Mouse (Mus musculus) lung, postnatal 36 days (tissue): ENCODE results near the gene Taf1a.
A peak's percentile ranks its signal among the peaks of the same experiment; 100 is the strongest.
"Not testable (repeated sequence)": the region's sequence is repeated elsewhere in the genome, so short reads cannot be mapped to it uniquely, and the experiment has no call there.

Experiments used
- DNase-seq: peaks from one replicate; pipeline ENCODE4 v3.0.0; 2022; ENCODE audit warnings: mixed read lengths

Taf1a gene

GRCm38 (mm10) chr1:183388426-183389406 is at the start of gene Taf1a:
Gene Taf1a (plus strand): TSS chr1:183388981.
- DNase-seq, result peak; percentile 91

GRCm38 (mm10) chr1:183342902-183343301 is 45.9 kb upstream of the Taf1a start:
- DNase-seq, result not testable (repeated sequence)

GRCm38 (mm10) chr1:183344886-183345816 is 43.6 kb upstream of the Taf1a start:
- peak; percentile 93 for DNase-seq

GRCm38 (mm10) chr1:183345817-183346195 is 43.0 kb upstream of the Taf1a start:
- DNase-seq, result no peak

GRCm38 (mm10) chr1:183349840-183350239 is 38.9 kb upstream of the Taf1a start:
- peak; percentile 83 for DNase-seq

GRCm38 (mm10) chr1:183358901-183359300 is 29.9 kb upstream of the Taf1a start:
- DNase-seq, result no peak

GRCm38 (mm10) chr1:183362301-183362700 is 26.5 kb upstream of the Taf1a start:
- peak; percentile 33 for DNase-seq

GRCm38 (mm10) chr1:183362729-183363576 is 25.8 kb upstream of the Taf1a start:
- DNase-seq, result peak; percentile 13

GRCm38 (mm10) chr1:183363577-183363867 is 25.3 kb upstream of the Taf1a start:
- no peak for DNase-seq

- no peak for DNase-seq
These were observed 22.4 kb upstream of the Taf1a start for GRCm38 (mm10) chr1:183366361-183366760.

- peak; percentile 16 for DNase-seq
These were observed 20.0 kb upstream of the Taf1a start for GRCm38 (mm10) chr1:183368601-183369400.

GRCm38 (mm10) chr1:183369427-183370014 is 19.3 kb upstream of the Taf1a start, which contains the start of gene Mia3:
Gene Mia3 (minus strand): TSS chr1:183369553.
- DNase-seq, result peak; percentile 95

GRCm38 (mm10) chr1:183374728-183375127 is 14.1 kb upstream of the Taf1a start:
- DNase-seq, result no peak

- no peak for DNase-seq
These were observed 11.7 kb upstream of the Taf1a start for GRCm38 (mm10) chr1:183377045-183377444.

- peak; percentile 60 for DNase-seq
These were observed 10.3 kb upstream of the Taf1a start for GRCm38 (mm10) chr1:183378321-183378941.

GRCm38 (mm10) chr1:183379376-183379775 is 9.4 kb upstream of the Taf1a start:
- DNase-seq, result not testable (repeated sequence)

- DNase-seq, result no peak
These were observed 7.0 kb upstream of the Taf1a start for GRCm38 (mm10) chr1:183381816-183382215.

GRCm38 (mm10) chr1:183382621-183383020 is 6.2 kb upstream of the Taf1a start:
- DNase-seq, result no peak

- not testable (repeated sequence) for DNase-seq
These were observed 1.4 kb upstream of the Taf1a start for GRCm38 (mm10) chr1:183387421-183387820.

GRCm38 (mm10) chr1:183403396-183403795 is 14.6 kb downstream of the Taf1a start:
- DNase-seq, result no peak
